Mouse (Mus musculus): ENCODE results near the gene Kl.

DNA sequence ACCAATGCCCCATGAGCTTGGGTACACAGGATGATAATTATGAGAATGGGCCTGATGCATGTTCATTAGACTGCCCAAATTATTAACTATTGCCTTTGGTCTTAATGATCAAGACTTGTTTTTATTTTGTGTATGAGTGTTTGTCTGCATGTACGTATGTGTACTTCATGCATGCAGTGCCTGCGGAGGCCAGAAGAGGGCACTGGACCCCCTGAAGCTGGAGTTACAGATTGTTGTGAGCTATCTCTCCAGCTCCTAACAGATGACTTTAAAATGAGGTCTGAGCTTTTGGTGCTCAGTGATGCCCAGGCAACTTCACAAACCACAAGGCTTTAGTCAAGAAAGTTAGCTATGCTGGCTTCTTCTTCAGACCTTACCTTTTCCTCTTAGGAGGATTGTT, 6.8 kb upstream of the Kl start:
- TF ChIP-seq CTCF (IDR thresholded peaks at IDR 0.05; ENCODE audit: insufficient read depth, low read depth, low read length), result no peak
- TF ChIP-seq POLR2A (IDR thresholded peaks at IDR 0.05; ENCODE audit: insufficient read depth, low read depth, low read length), result no peak

Data from olfactory bulb, adult 2 months (tissue).